Mouse (Mus musculus): ENCODE measurements around the gene Abhd17a. TPM values are rescaled to one million over a fixed set of nuclear protein-coding genes. Genes with fewer than 3 reads are reported as not detected.

Abhd17a gene
- polyA plus RNA-seq, 1 experiment = 220 TPM

DNA sequence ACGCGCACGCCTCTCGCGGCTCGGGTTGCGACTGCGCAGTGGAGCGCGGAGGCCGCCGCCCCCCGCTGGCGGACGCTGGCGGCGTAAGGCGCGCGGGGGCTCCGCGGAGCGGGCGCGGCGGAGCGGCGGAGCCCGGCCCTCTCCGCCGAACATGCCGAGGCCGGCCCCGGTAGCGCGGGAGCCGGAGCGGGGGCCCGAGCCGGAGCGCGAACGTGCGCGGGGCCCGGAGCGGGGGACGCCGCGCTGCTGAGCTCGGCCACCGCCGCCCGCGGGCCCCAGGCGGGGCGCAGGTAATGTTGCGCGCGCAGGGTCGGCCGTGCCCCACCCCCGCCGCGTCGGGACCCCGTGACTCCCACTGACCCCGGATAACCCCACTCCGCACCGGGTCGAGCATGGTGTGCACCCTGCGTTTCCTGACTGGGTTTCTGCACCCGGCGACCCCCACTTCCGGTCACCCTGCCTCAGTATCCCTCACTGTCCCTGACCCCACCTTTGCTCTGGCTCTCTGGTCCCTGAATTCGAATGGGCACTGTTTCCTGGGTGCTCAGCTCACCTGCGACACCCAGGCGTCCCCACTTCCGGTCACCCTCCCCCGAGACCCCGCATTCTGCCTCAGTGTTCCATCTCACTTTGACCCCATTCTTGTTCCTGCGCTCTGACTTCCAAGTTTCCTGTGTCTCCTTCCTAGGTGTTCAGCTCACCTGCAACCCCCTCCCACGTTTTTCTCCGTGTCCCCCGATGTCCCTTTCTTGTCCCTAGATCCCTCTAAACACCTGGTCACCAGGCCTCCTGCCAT is 32.7 kb upstream of the Abhd17a start, which contains the start of gene Csnk1g2:
Csnk1g2 (plus strand) TSS at position 178 of the 796 bp plus-strand sequence.
- H3K36me3 ChIP-seq (ENCODE audit: control insufficient read depth, insufficient read depth, low read length) = no peaks in the 10 kb centered on the region
- DNase-seq (ENCODE audit: low read depth in 1 of 2, low spot score in 2 of 2) = peak in 1 of 2 experiments; percentile 57
- H3K27me3 ChIP-seq (ENCODE audit: control insufficient read depth, insufficient read depth, low read length) = no peaks in the 10 kb centered on the region
- H3K4me3 ChIP-seq (ENCODE audit: extremely low read depth, insufficient read depth, insufficient read length) = peak within 1 kb of the TSS; percentile 87
- peaks cover 10% of the 10 kb centered on the region; the same call in 1 of the 2 replicates for H3K4me1 ChIP-seq (ENCODE audit: control insufficient read depth, insufficient read depth, insufficient read length)
- WGBS = 1% methylated on average over 84 of the region's 85 CpGs
- H3K27ac ChIP-seq (ENCODE audit: insufficient read depth, low read length) = peak within 1 kb of the TSS; percentile 92
- no peak; the same call in 1 of the 2 replicates for TF ChIP-seq POLR2A (IDR thresholded peaks at IDR 0.05; ENCODE audit: low read depth, low read length)
- no peak for TF ChIP-seq CTCF (IDR thresholded peaks at IDR 0.05; ENCODE audit: extremely low read depth, insufficient read depth, insufficient read length, insufficient replicate concordance)

DNA sequence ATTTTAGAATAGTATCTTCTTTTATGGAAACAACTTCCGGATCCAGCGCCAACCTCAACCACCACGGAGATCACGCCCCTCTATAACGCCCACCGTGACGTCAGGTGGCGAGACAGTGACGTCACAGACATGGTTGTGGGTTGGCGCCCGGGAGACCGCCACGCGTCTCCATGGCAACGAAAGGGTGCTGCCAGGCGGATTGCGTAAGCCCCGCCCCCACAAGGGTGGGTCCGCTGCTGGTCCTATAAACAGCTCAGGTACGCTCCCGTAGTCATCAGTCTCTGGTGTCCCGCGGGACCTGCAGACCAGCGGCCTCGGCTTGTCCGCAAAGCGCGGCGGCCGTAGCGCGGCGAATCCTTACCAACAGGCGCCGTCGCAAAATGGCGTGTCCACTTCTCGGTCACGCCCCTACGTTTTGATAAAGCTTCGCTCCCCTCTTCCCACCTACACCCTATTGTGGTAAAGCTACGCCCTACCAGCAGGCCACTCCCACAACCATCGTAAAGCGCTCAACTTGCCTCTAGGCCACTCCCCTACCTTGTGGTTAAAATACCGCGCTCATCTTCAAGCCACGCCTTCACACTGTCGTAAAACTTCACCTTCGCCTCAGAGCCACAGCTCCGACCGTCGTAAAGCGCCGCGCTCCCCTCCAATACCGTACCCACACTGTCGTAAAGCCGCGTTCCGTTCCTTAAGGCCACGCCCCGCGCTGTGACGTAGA is 32.0 kb upstream of the Abhd17a start:
- under 1% methylated on average over 64 of the region's 64 CpGs for WGBS

DNA sequence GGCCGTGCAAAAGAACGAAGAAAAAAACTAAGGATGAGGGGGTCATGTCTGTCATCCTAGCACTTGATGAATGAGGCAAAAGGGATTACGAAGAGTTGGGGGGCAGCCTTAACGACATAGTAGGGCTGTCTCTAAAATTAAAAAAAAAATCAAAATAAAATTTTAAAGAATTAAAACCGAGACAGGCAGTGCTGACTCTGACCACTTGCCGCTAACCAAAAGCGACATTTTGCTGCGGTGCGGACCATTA is 31.5 kb upstream of the Abhd17a start:
- no peaks in the 10 kb centered on the region for H3K27me3 ChIP-seq (ENCODE audit: control insufficient read depth, insufficient read depth, low read length)
- no peak for TF ChIP-seq CTCF (IDR thresholded peaks at IDR 0.05; ENCODE audit: extremely low read depth, insufficient read depth, insufficient read length, insufficient replicate concordance)
- no peak for TF ChIP-seq POLR2A (IDR thresholded peaks at IDR 0.05; ENCODE audit: low read depth, low read length)
- H3K4me1 ChIP-seq (ENCODE audit: control insufficient read depth, insufficient read depth, insufficient read length) = peaks cover 4% of the 10 kb centered on the region; the same call in 1 of the 2 replicates
- H3K27ac ChIP-seq (ENCODE audit: insufficient read depth, low read length) = peak overlapping the region; percentile 88
- no peaks in the 10 kb centered on the region for H3K36me3 ChIP-seq (ENCODE audit: control insufficient read depth, insufficient read depth, low read length)
- DNase-seq (ENCODE audit: low read depth in 1 of 2, low spot score in 2 of 2) = no peak
- H3K4me3 ChIP-seq (ENCODE audit: extremely low read depth, insufficient read depth, insufficient read length) = peak overlapping the region; percentile 65
- WGBS = 3% methylated on average over 9 of the region's 9 CpGs

More for the DNA sequence above, 32.0 kb upstream of the Abhd17a start:
- peak overlapping the region; percentile 65 for H3K4me3 ChIP-seq (ENCODE audit: extremely low read depth, insufficient read depth, insufficient read length)
- TF ChIP-seq CTCF (IDR thresholded peaks at IDR 0.05; ENCODE audit: extremely low read depth, insufficient read depth, insufficient read length, insufficient replicate concordance) = no peak
- no peak; the same call in 1 of the 2 replicates for TF ChIP-seq POLR2A (IDR thresholded peaks at IDR 0.05; ENCODE audit: low read depth, low read length)
- peaks cover 4% of the 10 kb centered on the region; the same call in 1 of the 2 replicates for H3K4me1 ChIP-seq (ENCODE audit: control insufficient read depth, insufficient read depth, insufficient read length)
- DNase-seq (ENCODE audit: low read depth in 1 of 2, low spot score in 2 of 2) = peak; percentile 99 to 100
- H3K36me3 ChIP-seq (ENCODE audit: control insufficient read depth, insufficient read depth, low read length) = no peaks in the 10 kb centered on the region
- no peaks in the 10 kb centered on the region for H3K27me3 ChIP-seq (ENCODE audit: control insufficient read depth, insufficient read depth, low read length)
- H3K27ac ChIP-seq (ENCODE audit: insufficient read depth, low read length) = peak overlapping the region; percentile 88

DNA sequence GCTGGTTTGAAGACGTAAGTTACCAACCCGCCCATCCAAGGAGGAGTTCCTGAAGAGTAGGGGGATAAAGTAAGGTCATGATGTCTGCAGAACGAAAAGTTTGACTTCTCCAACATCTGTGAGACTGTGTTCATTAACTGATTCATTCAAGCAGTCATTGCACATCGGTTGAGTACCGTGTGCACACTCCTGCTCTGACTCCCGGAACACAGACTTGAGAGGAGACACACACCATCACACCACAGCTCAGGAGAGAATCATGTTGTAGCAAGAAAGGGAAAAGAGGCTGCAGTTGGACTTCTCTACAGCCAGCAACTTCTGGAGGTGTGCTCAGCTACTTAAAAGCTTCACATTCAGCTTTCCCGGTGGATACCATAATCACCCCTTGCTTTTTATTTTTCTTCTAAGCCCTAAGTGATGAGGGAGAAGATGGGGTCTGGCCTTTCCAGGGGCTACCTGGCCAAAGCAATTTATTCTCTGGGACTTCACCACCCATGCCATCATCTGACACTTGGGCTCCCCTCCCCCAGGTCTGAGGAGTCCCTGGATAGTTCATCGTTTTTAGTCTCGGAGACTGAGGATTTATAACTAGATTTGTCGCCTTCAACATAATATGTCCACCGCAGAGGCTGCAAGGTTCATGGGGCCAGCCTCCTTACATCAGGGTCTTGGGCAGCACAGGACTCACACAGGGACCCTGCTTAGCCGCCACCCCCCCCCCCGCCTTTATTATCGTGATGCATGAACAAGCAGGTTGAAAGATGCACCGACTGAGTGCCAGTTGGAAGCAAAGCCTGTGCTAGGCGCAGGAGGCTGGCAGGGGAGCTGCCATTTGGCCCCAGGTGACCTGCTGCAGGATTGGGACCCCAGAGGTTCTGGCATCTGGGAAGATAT is 30.9 kb upstream of the Abhd17a start:
- TF ChIP-seq CTCF (IDR thresholded peaks at IDR 0.05; ENCODE audit: extremely low read depth, insufficient read depth, insufficient read length, insufficient replicate concordance) (no peak), POLR2A (IDR thresholded peaks at IDR 0.05; ENCODE audit: low read depth, low read length) (no peak)
- peak overlapping the region; percentile 7; the same call in 1 of the 2 replicates for H3K4me3 ChIP-seq (ENCODE audit: extremely low read depth, insufficient read depth, insufficient read length)
- peaks cover 4% of the 10 kb centered on the region; the same call in 1 of the 2 replicates for H3K4me1 ChIP-seq (ENCODE audit: control insufficient read depth, insufficient read depth, insufficient read length)
- no peaks in the 10 kb centered on the region for H3K27me3 ChIP-seq (ENCODE audit: control insufficient read depth, insufficient read depth, low read length)
- DNase-seq (ENCODE audit: low read depth in 1 of 2, low spot score in 2 of 2) = no peak
- peak overlapping the region; percentile 88 for H3K27ac ChIP-seq (ENCODE audit: insufficient read depth, low read length)
- no peaks in the 10 kb centered on the region for H3K36me3 ChIP-seq (ENCODE audit: control insufficient read depth, insufficient read depth, low read length)
- 62% methylated on average over 16 of the region's 16 CpGs for WGBS

DNA sequence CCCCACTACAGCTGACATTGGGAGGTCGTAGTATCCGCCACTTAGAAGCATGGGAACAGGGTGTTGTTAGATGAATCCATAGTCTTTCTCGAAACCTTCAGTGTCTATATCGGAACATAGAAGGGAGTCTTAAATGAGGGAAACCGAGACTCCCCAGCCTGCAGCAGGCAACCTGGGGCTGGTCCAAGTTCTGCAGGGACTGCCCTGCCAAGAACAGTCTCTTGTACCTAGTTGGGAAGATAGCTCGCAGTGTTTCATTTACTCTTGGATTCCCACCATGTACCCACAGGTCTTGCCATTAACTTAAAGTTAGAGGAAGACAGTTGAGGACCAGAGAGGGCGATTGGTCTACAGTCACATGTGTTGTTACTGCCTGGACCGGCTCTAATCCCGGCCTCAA is 30.2 kb upstream of the Abhd17a start:
- no peaks in the 10 kb centered on the region for H3K27me3 ChIP-seq (ENCODE audit: control insufficient read depth, insufficient read depth, low read length)
- H3K27ac ChIP-seq (ENCODE audit: insufficient read depth, low read length) = no peak overlapping the region
- H3K4me3 ChIP-seq (ENCODE audit: extremely low read depth, insufficient read depth, insufficient read length) = no peak overlapping the region
- WGBS = 94% methylated on average over 9 of the region's 9 CpGs
- TF ChIP-seq POLR2A (IDR thresholded peaks at IDR 0.05; ENCODE audit: low read depth, low read length) (no peak), CTCF (IDR thresholded peaks at IDR 0.05; ENCODE audit: extremely low read depth, insufficient read depth, insufficient read length, insufficient replicate concordance) (no peak)
- DNase-seq (ENCODE audit: low read depth in 1 of 2, low spot score in 2 of 2) = no peak
- H3K36me3 ChIP-seq (ENCODE audit: control insufficient read depth, insufficient read depth, low read length) = peaks cover 5% of the 10 kb centered on the region; the same call in 1 of the 2 replicates
- peaks cover 4% of the 10 kb centered on the region; the same call in 1 of the 2 replicates for H3K4me1 ChIP-seq (ENCODE audit: control insufficient read depth, insufficient read depth, insufficient read length)
